Mouse (Mus musculus) forebrain, embryonic 15.5 days (tissue): ENCODE data around the gene Ankrd44. TPM values are rescaled to one million over a fixed set of nuclear protein-coding genes. Genes with fewer than 3 reads are reported as not detected.
A peak's percentile ranks its signal among the peaks of the same experiment; 100 is the strongest.

ENCODE experiments used
- ATAC-seq: fragments of 200-750 bp; cut with Nextera tagmentation; replicated peaks from 2 replicates; pipeline ENCODE4 v1.8.0; 2017; ENCODE audit warnings: mild to moderate bottlenecking, moderate TSS enrichment, moderate library complexity
- H3K27ac ChIP-seq: fragments of 300-500 bp; sonication (generic); replicated peaks from 2 replicates; pipeline ENCODE4 v1.5.1; 2015; ENCODE audit warnings: mild to moderate bottlenecking, inconsistent platforms
- H3K27me3 ChIP-seq: fragments of 300-500 bp; sonication (generic); 2 replicates; pipeline ENCODE4 v1.6.1; 2015; ENCODE audit warnings: inconsistent platforms
- H3K36me3 ChIP-seq: fragments of 300-500 bp; sonication (generic); 2 replicates; pipeline ENCODE4 v1.6.1; 2015; ENCODE audit warnings: mild to moderate bottlenecking, inconsistent platforms
- H3K4me1 ChIP-seq: fragments of 300-500 bp; sonication (generic); 2 replicates; pipeline ENCODE4 v1.6.1; 2015; ENCODE audit warnings: inconsistent platforms
- H3K4me2 ChIP-seq: fragments of 300-500 bp; sonication (generic); replicated peaks from 2 replicates; pipeline ENCODE4 v1.6.1; 2015; ENCODE audit warnings: mild to moderate bottlenecking, inconsistent platforms
- H3K4me3 ChIP-seq: fragments of 300-500 bp; sonication (generic); 2 replicates; pipeline ENCODE4 v1.5.1; 2015; ENCODE audit warnings: mild to moderate bottlenecking, inconsistent platforms
- H3K9ac ChIP-seq: fragments of 300-500 bp; sonication (generic); replicated peaks from 2 replicates; pipeline ENCODE4 v1.6.1; 2015; ENCODE audit warnings: mild to moderate bottlenecking, inconsistent platforms
- H3K9me3 ChIP-seq: fragments of 300-500 bp; sonication (generic); 2 replicates; pipeline ENCODE4 v1.6.1; 2016; ENCODE audit warnings: inconsistent platforms
- WGBS: fragments of 180-500 bp; shearing (Covaris S2); methylation state at CpG from one replicate; pipeline ENCODE4 v1.1.7; 2015; ENCODE audit warnings: mixed read lengths; 5-methylcytosine and 5-hydroxymethylcytosine counted together
- polyA plus RNA-seq: library from polyadenylated mRNA; unstranded; fragments of >200 nt; fragmentation: Nextera tagmentation; extraction: Ambion mirVana; gene quantifications from 2 replicates; pipeline ENCODE4 v1.2.1, GENCODE M21; 2015

The Ankrd44 gene
- polyA plus RNA-seq, 1 experiment from 2014 or later = 21.5 TPM

- WGBS = 96% methylated on average over 1 of the region's 1 CpGs
- Histone ChIP-seq H3K27me3 (no peaks in the 10 kb centered on the region), H3K9ac (no peak overlapping the region), H3K4me1 (peaks cover 38% of the 10 kb centered on the region), H3K4me3 (no peak overlapping the region), H3K9me3 (no peaks in the 10 kb centered on the region), H3K27ac (no peak overlapping the region), H3K36me3 (no peaks in the 10 kb centered on the region), H3K4me2 (no peak overlapping the region)
- no peak for ATAC-seq
These were observed 25.1 kb downstream of the Ankrd44 start for GRCm38 (mm10) chr1:54901084-54901483.

GRCm38 (mm10) chr1:54899247-54899646, 26.9 kb downstream of the Ankrd44 start:
- WGBS = 35% methylated on average over 6 of the region's 6 CpGs
- peak; percentile 55 for ATAC-seq
- peak overlapping the region; percentile 92 for H3K27ac ChIP-seq

GRCm38 (mm10) chr1:54898656-54899084, 27.5 kb downstream of the Ankrd44 start:
- Histone ChIP-seq H3K4me1 (peaks cover 38% of the 10 kb centered on the region), H3K9ac (no peak overlapping the region), H3K4me2 (peak overlapping the region; percentile 25), H3K36me3 (no peaks in the 10 kb centered on the region), H3K27ac (peak overlapping the region; percentile 92), H3K27me3 (no peaks in the 10 kb centered on the region), H3K9me3 (no peaks in the 10 kb centered on the region), H3K4me3 (no peak overlapping the region)
- 15% methylated on average over 5 of the region's 5 CpGs for WGBS
- ATAC-seq = peak; percentile 69

More at GRCm38 (mm10) chr1:54899247-54899646, 26.9 kb downstream of the Ankrd44 start:
- H3K4me1 ChIP-seq = peaks cover 38% of the 10 kb centered on the region
- no peak overlapping the region for H3K9ac ChIP-seq
- H3K9me3 ChIP-seq = no peaks in the 10 kb centered on the region
- no peak overlapping the region for H3K4me3 ChIP-seq
- peak overlapping the region; percentile 25; the same call in 1 of the 2 replicates for H3K4me2 ChIP-seq
- no peaks in the 10 kb centered on the region for H3K27me3 ChIP-seq
- no peaks in the 10 kb centered on the region for H3K36me3 ChIP-seq

- no peaks in the 10 kb centered on the region for H3K27me3 ChIP-seq
- no peaks in the 10 kb centered on the region for H3K9me3 ChIP-seq
- H3K27ac ChIP-seq = peak overlapping the region; percentile 92
- H3K4me1 ChIP-seq = peaks cover 38% of the 10 kb centered on the region
- no peak for ATAC-seq
- no peaks in the 10 kb centered on the region for H3K36me3 ChIP-seq
- WGBS = 84% methylated on average over 2 of the region's 2 CpGs
- no peak overlapping the region for H3K9ac ChIP-seq
- no peak overlapping the region for H3K4me3 ChIP-seq
- no peak overlapping the region for H3K4me2 ChIP-seq
These were observed 28.5 kb downstream of the Ankrd44 start for GRCm38 (mm10) chr1:54897726-54898125.

GRCm38 (mm10) chr1:54896109-54897085, 29.8 kb downstream of the Ankrd44 start:
- peaks cover 38% of the 10 kb centered on the region for H3K4me1 ChIP-seq

GRCm38 (mm10) chr1:54888449-54888848, 37.7 kb downstream of the Ankrd44 start:
- no peak overlapping the region for H3K27ac ChIP-seq
- WGBS = 62% methylated on average over 5 of the region's 5 CpGs
- no peaks in the 10 kb centered on the region for H3K4me1 ChIP-seq
- no peak overlapping the region for H3K4me3 ChIP-seq
- H3K4me2 ChIP-seq = no peak overlapping the region
- no peaks in the 10 kb centered on the region for H3K27me3 ChIP-seq
- no peak overlapping the region for H3K9ac ChIP-seq
- H3K36me3 ChIP-seq = no peaks in the 10 kb centered on the region
- ATAC-seq = no peak
- no peaks in the 10 kb centered on the region for H3K9me3 ChIP-seq

More at GRCm38 (mm10) chr1:54896109-54897085, 29.8 kb downstream of the Ankrd44 start:
- 29% methylated on average over 12 of the region's 12 CpGs for WGBS
- ATAC-seq = peak; percentile 54; the same call in 1 of the 2 replicates
- H3K4me2 ChIP-seq = no peak overlapping the region
- 0 out of 2 replicates have a peak overlapping the region, but pooled peaks have one; percentile 10 for H3K9ac ChIP-seq
- H3K36me3 ChIP-seq = no peaks in the 10 kb centered on the region
- no peaks in the 10 kb centered on the region for H3K9me3 ChIP-seq
- H3K27ac ChIP-seq = peak overlapping the region; percentile 92
- no peak overlapping the region for H3K4me3 ChIP-seq
- no peaks in the 10 kb centered on the region for H3K27me3 ChIP-seq

- ATAC-seq = no peak
- H3K9me3 ChIP-seq = no peaks in the 10 kb centered on the region
- H3K4me1 ChIP-seq = no peaks in the 10 kb centered on the region
- H3K27me3 ChIP-seq = no peaks in the 10 kb centered on the region
- H3K4me2 ChIP-seq = no peak overlapping the region
- no peak overlapping the region for H3K4me3 ChIP-seq
- 89% methylated on average over 3 of the region's 3 CpGs for WGBS
- H3K36me3 ChIP-seq = no peaks in the 10 kb centered on the region
- no peak overlapping the region for H3K9ac ChIP-seq
- no peak overlapping the region for H3K27ac ChIP-seq
These were observed 38.3 kb downstream of the Ankrd44 start for GRCm38 (mm10) chr1:54887873-54888272.

- ATAC-seq = no peak
- H3K4me3 ChIP-seq = no peak overlapping the region
- H3K4me2 ChIP-seq = no peak overlapping the region
- H3K27me3 ChIP-seq = no peaks in the 10 kb centered on the region
- 83% methylated on average over 2 of the region's 2 CpGs for WGBS
- H3K9me3 ChIP-seq = no peaks in the 10 kb centered on the region
- H3K9ac ChIP-seq = no peak overlapping the region
- H3K36me3 ChIP-seq = no peaks in the 10 kb centered on the region
- no peak overlapping the region for H3K27ac ChIP-seq
- peaks cover under 1% of the 10 kb centered on the region for H3K4me1 ChIP-seq
These were observed 43.2 kb downstream of the Ankrd44 start for GRCm38 (mm10) chr1:54882856-54883467.

- Histone ChIP-seq H3K9me3 (no peaks in the 10 kb centered on the region), H3K36me3 (no peaks in the 10 kb centered on the region), H3K9ac (no peak overlapping the region), H3K27me3 (no peaks in the 10 kb centered on the region), H3K4me2 (no peak overlapping the region), H3K27ac (no peak overlapping the region), H3K4me3 (no peak overlapping the region), H3K4me1 (peaks cover 12% of the 10 kb centered on the region)
- no peak for ATAC-seq
- WGBS = 80% methylated on average over 3 of the region's 3 CpGs
These were observed 44.7 kb downstream of the Ankrd44 start for GRCm38 (mm10) chr1:54881523-54881922.

- peak overlapping the region; percentile 47 for H3K27ac ChIP-seq
- no peak overlapping the region for H3K9ac ChIP-seq
- no peak overlapping the region for H3K4me3 ChIP-seq
- no peaks in the 10 kb centered on the region for H3K36me3 ChIP-seq
- H3K4me2 ChIP-seq = peak overlapping the region; percentile 27
- 10% methylated on average over 10 of the region's 10 CpGs for WGBS
- ATAC-seq = peak; percentile 70; the same call in 1 of the 2 replicates
- H3K4me1 ChIP-seq = peaks cover 17% of the 10 kb centered on the region
- no peaks in the 10 kb centered on the region for H3K27me3 ChIP-seq
- no peaks in the 10 kb centered on the region for H3K9me3 ChIP-seq
These were observed 48.6 kb downstream of the Ankrd44 start for GRCm38 (mm10) chr1:54877423-54878073.

GRCm38 (mm10) chr1:54877014-54877413, 49.2 kb downstream of the Ankrd44 start:
- H3K27ac ChIP-seq = 0 out of 2 replicates have a peak overlapping the region, but pooled peaks have one; percentile 5
- peaks cover 17% of the 10 kb centered on the region for H3K4me1 ChIP-seq
- WGBS = 54% methylated on average over 5 of the region's 5 CpGs
- no peaks in the 10 kb centered on the region for H3K27me3 ChIP-seq
- no peak overlapping the region for H3K4me3 ChIP-seq
- H3K4me2 ChIP-seq = peak overlapping the region; percentile 27; the same call in 1 of the 2 replicates
- ATAC-seq = no peak
- no peak overlapping the region for H3K9ac ChIP-seq
- H3K9me3 ChIP-seq = no peaks in the 10 kb centered on the region
- no peaks in the 10 kb centered on the region for H3K36me3 ChIP-seq
